Mouse (Mus musculus): ENCODE results near the gene 0610037L13Rik. TPM values are rescaled to one million over a fixed set of nuclear protein-coding genes. Genes with fewer than 3 reads are reported as not detected.

Gene 0610037L13Rik
- polyA plus RNA-seq (2015; fragmentation: Nextera tagmentation; extraction: Ambion mirVana), result 116 and 118 TPM in 2 replicates

GRCm38 (mm10) chr4:107889731-107890432 is at the start of gene 0610037L13Rik:
Gene 0610037L13Rik (plus strand): TSS chr4:107889813.
- under 1% methylated on average over 46 of the region's 48 CpGs for WGBS
- H3K9me3 ChIP-seq (replicated peaks), result no peaks in the 10 kb centered on the region
- no peaks in the 10 kb centered on the region for H3K27me3 ChIP-seq
- ATAC-seq, result peak; percentile 96
- peak within 1 kb of the TSS; percentile 91 for H3K27ac ChIP-seq
- H3K9ac ChIP-seq, result peak within 1 kb of the TSS; percentile 76
- H3K4me3 ChIP-seq, result peak within 1 kb of the TSS; percentile 55
- H3K4me2 ChIP-seq, result peak within 1 kb of the TSS; percentile 86
- peaks cover 15% of the 10 kb centered on the region for H3K4me1 ChIP-seq
- H3K36me3 ChIP-seq (ENCODE audit: poor library complexity, severe bottlenecking), result peaks cover 54% of the 10 kb centered on the region

GRCm38 (mm10) chr4:107843687-107844086 is 45.9 kb upstream of the 0610037L13Rik start:
- H3K9me3 ChIP-seq (replicated peaks), result no peaks in the 10 kb centered on the region
- H3K27ac ChIP-seq, result peak overlapping the region; percentile 66
- H3K9ac ChIP-seq, result no peak overlapping the region
- no peak overlapping the region for H3K4me3 ChIP-seq
- WGBS, result 39% methylated on average over 8 of the region's 8 CpGs
- H3K4me1 ChIP-seq, result peaks cover 55% of the 10 kb centered on the region
- ATAC-seq, result no peak
- no peak overlapping the region for H3K4me2 ChIP-seq
- H3K36me3 ChIP-seq (ENCODE audit: poor library complexity, severe bottlenecking), result peaks cover 53% of the 10 kb centered on the region
- peaks cover 13% of the 10 kb centered on the region for H3K27me3 ChIP-seq

- 4% methylated on average over 10 of the region's 10 CpGs for WGBS
- H3K4me3 ChIP-seq, result no peak overlapping the region
- H3K27ac ChIP-seq, result peak overlapping the region; percentile 72
- H3K4me1 ChIP-seq, result peaks cover 49% of the 10 kb centered on the region
- no peak overlapping the region for H3K9ac ChIP-seq
- no peak overlapping the region for H3K4me2 ChIP-seq
- ATAC-seq, result 0 out of 2 replicates have a peak, but pooled peaks have one; percentile 3
- H3K9me3 ChIP-seq (replicated peaks), result no peaks in the 10 kb centered on the region
- peaks cover 65% of the 10 kb centered on the region for H3K36me3 ChIP-seq (ENCODE audit: poor library complexity, severe bottlenecking)
- H3K27me3 ChIP-seq, result peaks cover 13% of the 10 kb centered on the region
Observed at GRCm38 (mm10) chr4:107844971-107845370, 44.6 kb upstream of the 0610037L13Rik start.

GRCm38 (mm10) chr4:107846795-107847194 is 42.8 kb upstream of the 0610037L13Rik start:
- Histone ChIP-seq H3K4me3 (no peak overlapping the region), H3K4me1 (peaks cover 47% of the 10 kb centered on the region), H3K9ac (no peak overlapping the region), H3K27ac (no peak overlapping the region), H3K4me2 (no peak overlapping the region), H3K36me3 (ENCODE audit: poor library complexity, severe bottlenecking) (peaks cover 82% of the 10 kb centered on the region), H3K9me3 (replicated peaks) (no peaks in the 10 kb centered on the region), H3K27me3 (peaks cover 13% of the 10 kb centered on the region)
- 58% methylated on average over 7 of the region's 7 CpGs for WGBS
- ATAC-seq, result 0 out of 2 replicates have a peak, but pooled peaks have one; percentile 0

GRCm38 (mm10) chr4:107848546-107848945 is 41.1 kb upstream of the 0610037L13Rik start:
- Histone ChIP-seq H3K27me3 (peaks cover 13% of the 10 kb centered on the region), H3K9ac (no peak overlapping the region), H3K36me3 (ENCODE audit: poor library complexity, severe bottlenecking) (peaks cover 88% of the 10 kb centered on the region), H3K27ac (no peak overlapping the region), H3K9me3 (replicated peaks) (no peaks in the 10 kb centered on the region), H3K4me2 (no peak overlapping the region), H3K4me3 (no peak overlapping the region), H3K4me1 (peaks cover 29% of the 10 kb centered on the region)
- 84% methylated on average over 5 of the region's 5 CpGs for WGBS
- ATAC-seq, result no peak

- peaks cover 21% of the 10 kb centered on the region for H3K4me1 ChIP-seq
- H3K27me3 ChIP-seq, result peaks cover 13% of the 10 kb centered on the region
- no peak overlapping the region for H3K4me2 ChIP-seq
- peaks cover 93% of the 10 kb centered on the region for H3K36me3 ChIP-seq (ENCODE audit: poor library complexity, severe bottlenecking)
- no peak overlapping the region for H3K27ac ChIP-seq
- 90% methylated on average over 9 of the region's 9 CpGs for WGBS
- no peak overlapping the region for H3K4me3 ChIP-seq
- H3K9ac ChIP-seq, result no peak overlapping the region
- no peak for ATAC-seq
- H3K9me3 ChIP-seq (replicated peaks), result no peaks in the 10 kb centered on the region
Observed at GRCm38 (mm10) chr4:107849621-107850020, 40.0 kb upstream of the 0610037L13Rik start.

GRCm38 (mm10) chr4:107850091-107850490 is 39.5 kb upstream of the 0610037L13Rik start:
- Histone ChIP-seq H3K36me3 (ENCODE audit: poor library complexity, severe bottlenecking) (peaks cover 98% of the 10 kb centered on the region), H3K27ac (no peak overlapping the region), H3K9me3 (replicated peaks) (no peaks in the 10 kb centered on the region), H3K4me1 (peaks cover 17% of the 10 kb centered on the region), H3K4me2 (no peak overlapping the region), H3K27me3 (peaks cover 13% of the 10 kb centered on the region), H3K9ac (no peak overlapping the region), H3K4me3 (no peak overlapping the region)
- WGBS, result 86% methylated on average over 8 of the region's 8 CpGs
- ATAC-seq, result no peak

- no peak overlapping the region for H3K9ac ChIP-seq
- H3K36me3 ChIP-seq (ENCODE audit: poor library complexity, severe bottlenecking), result peaks cover 99% of the 10 kb centered on the region
- no peak overlapping the region for H3K27ac ChIP-seq
- WGBS, result 96% methylated on average over 8 of the region's 8 CpGs
- no peak for ATAC-seq
- H3K9me3 ChIP-seq (replicated peaks), result no peaks in the 10 kb centered on the region
- H3K4me1 ChIP-seq, result no peaks in the 10 kb centered on the region
- H3K27me3 ChIP-seq, result no peaks in the 10 kb centered on the region
- H3K4me3 ChIP-seq, result no peak overlapping the region
- no peak overlapping the region for H3K4me2 ChIP-seq
Observed at GRCm38 (mm10) chr4:107853333-107853732, 36.3 kb upstream of the 0610037L13Rik start.

GRCm38 (mm10) chr4:107853836-107854235 is 35.8 kb upstream of the 0610037L13Rik start:
- no peak for ATAC-seq
- Histone ChIP-seq H3K4me1 (no peaks in the 10 kb centered on the region), H3K4me3 (no peak overlapping the region), H3K9ac (no peak overlapping the region), H3K27me3 (no peaks in the 10 kb centered on the region), H3K4me2 (no peak overlapping the region), H3K9me3 (replicated peaks) (no peaks in the 10 kb centered on the region), H3K27ac (no peak overlapping the region), H3K36me3 (ENCODE audit: poor library complexity, severe bottlenecking) (peaks cover 99% of the 10 kb centered on the region)
- WGBS, result 92% methylated on average over 7 of the region's 7 CpGs

- Histone ChIP-seq H3K4me3 (no peak overlapping the region), H3K9ac (no peak overlapping the region), H3K27me3 (no peaks in the 10 kb centered on the region), H3K4me1 (no peaks in the 10 kb centered on the region), H3K27ac (peak overlapping the region; percentile 32; the same call in 1 of the 2 replicates), H3K9me3 (replicated peaks) (no peaks in the 10 kb centered on the region), H3K36me3 (ENCODE audit: poor library complexity, severe bottlenecking) (peaks cover 99% of the 10 kb centered on the region), H3K4me2 (no peak overlapping the region)
- ATAC-seq, result no peak
- 78% methylated on average over 11 of the region's 11 CpGs for WGBS
Observed at GRCm38 (mm10) chr4:107856958-107857686, 32.5 kb upstream of the 0610037L13Rik start.

- Histone ChIP-seq H3K4me2 (no peak overlapping the region), H3K4me1 (no peaks in the 10 kb centered on the region), H3K27ac (no peak overlapping the region), H3K9me3 (replicated peaks) (no peaks in the 10 kb centered on the region), H3K27me3 (no peaks in the 10 kb centered on the region), H3K9ac (no peak overlapping the region), H3K36me3 (ENCODE audit: poor library complexity, severe bottlenecking) (peaks cover 94% of the 10 kb centered on the region), H3K4me3 (no peak overlapping the region)
- ATAC-seq, result no peak
- 89% methylated on average over 7 of the region's 7 CpGs for WGBS
Observed at GRCm38 (mm10) chr4:107858995-107859394, 30.6 kb upstream of the 0610037L13Rik start.

GRCm38 (mm10) chr4:107864866-107865265 is 24.7 kb upstream of the 0610037L13Rik start:
- Histone ChIP-seq H3K9ac (no peak overlapping the region), H3K4me3 (no peak overlapping the region), H3K27ac (no peak overlapping the region), H3K36me3 (ENCODE audit: poor library complexity, severe bottlenecking) (peaks cover 80% of the 10 kb centered on the region), H3K27me3 (no peaks in the 10 kb centered on the region), H3K4me1 (no peaks in the 10 kb centered on the region), H3K4me2 (no peak overlapping the region), H3K9me3 (replicated peaks) (no peaks in the 10 kb centered on the region)
- no peak for ATAC-seq
- 94% methylated on average over 4 of the region's 4 CpGs for WGBS

All from forebrain, embryonic 13.5 days (tissue).